Mouse (Mus musculus) testis, adult 2 months (tissue): ENCODE data around the gene Pdgfd. TPM values are rescaled to one million over a fixed set of nuclear protein-coding genes. Genes with fewer than 3 reads are reported as not detected.

ENCODE experiments used
- H3K27ac ChIP-seq: fragments of 200-500 bp; 2 replicates; pipeline ENCODE4 v1.5.1; 2012; ENCODE audit warnings: low read depth, low read length; ENCODE audit not compliant: control insufficient read depth, insufficient read depth
- H3K27me3 ChIP-seq: fragments of 200-500 bp; 2 replicates; pipeline ENCODE4 v1.6.1; 2012; ENCODE audit warnings: mild to moderate bottlenecking, low read length, moderate library complexity; ENCODE audit not compliant: control insufficient read depth, insufficient read depth
- H3K36me3 ChIP-seq: fragments of 200-500 bp; 2 replicates; pipeline ENCODE4 v1.6.1; 2012; ENCODE audit warnings: mild to moderate bottlenecking, low read length; ENCODE audit not compliant: control insufficient read depth, insufficient read depth
- H3K4me1 ChIP-seq: fragments of 200-500 bp; 2 replicates; pipeline ENCODE4 v1.6.1; 2012; ENCODE audit warnings: low read length; ENCODE audit not compliant: control insufficient read depth, insufficient read depth
- H3K4me3 ChIP-seq: fragments of 200-500 bp; 2 replicates; pipeline ENCODE4 v1.5.1; 2012; ENCODE audit warnings: low read depth, mild to moderate bottlenecking, low read length, moderate library complexity, mixed read lengths; ENCODE audit not compliant: control insufficient read depth
- CTCF ChIP-seq: fragments of 200-500 bp; IDR thresholded peaks from 2 replicates; pipeline ENCODE4 v1.5.1; 2012; ENCODE audit warnings: low read depth, mild to moderate bottlenecking, inconsistent platforms, low read length, moderate library complexity; ENCODE audit not compliant: control insufficient read depth, insufficient read depth, insufficient replicate concordance
- POLR2A ChIP-seq: fragments of 200-500 bp; IDR thresholded peaks from 2 replicates; pipeline ENCODE4 v1.6.1; 2012; ENCODE audit warnings: low read depth, mild to moderate bottlenecking, inconsistent platforms, low read length, moderate library complexity; ENCODE audit not compliant: control insufficient read depth
- polyA plus RNA-seq: library from polyadenylated mRNA; depleted of rRNA; stranded (reverse); fragments of >200 nt; gene quantifications from 2 replicates; pipeline ENCODE4 v1.2.3, GENCODE M21; 2012

Pdgfd gene
- polyA plus RNA-seq, 1 experiment, result 3.2 TPM

GRCm38 (mm10) chr9:6269796-6270280, 101.5 kb downstream of the Pdgfd start, which contains the start of gene Ddi1:
Ddi1 (minus strand) TSS chr9:6269846.
- Histone ChIP-seq H3K27ac (no peak within 1 kb of the TSS), H3K4me3 (no peak within 1 kb of the TSS), H3K36me3 (no peaks in the 10 kb centered on the region), H3K27me3 (no peaks in the 10 kb centered on the region), H3K4me1 (no peaks in the 10 kb centered on the region; the same call in 1 of the 2 replicates)
- TF ChIP-seq POLR2A (no peak), CTCF (no peak)

- Histone ChIP-seq H3K4me1 (no peaks in the 10 kb centered on the region), H3K27ac (no peak overlapping the region), H3K36me3 (no peaks in the 10 kb centered on the region), H3K4me3 (no peak overlapping the region), H3K27me3 (no peaks in the 10 kb centered on the region)
- TF ChIP-seq CTCF (no peak), POLR2A (no peak)
Measured at GRCm38 (mm10) chr9:6276395-6276794, 108.0 kb downstream of the Pdgfd start.

- Histone ChIP-seq H3K27ac (no peak overlapping the region), H3K36me3 (no peaks in the 10 kb centered on the region), H3K27me3 (no peaks in the 10 kb centered on the region), H3K4me3 (no peak overlapping the region), H3K4me1 (no peaks in the 10 kb centered on the region)
- TF ChIP-seq CTCF (no peak), POLR2A (no peak)
Measured at GRCm38 (mm10) chr9:6277526-6277925, 109.1 kb downstream of the Pdgfd start.

- no peak overlapping the region for H3K4me3 ChIP-seq
- no peaks in the 10 kb centered on the region for H3K36me3 ChIP-seq
- H3K4me1 ChIP-seq, result no peaks in the 10 kb centered on the region
- H3K27me3 ChIP-seq, result no peaks in the 10 kb centered on the region
- TF ChIP-seq POLR2A (no peak), CTCF (no peak)
- no peak overlapping the region for H3K27ac ChIP-seq
Measured at GRCm38 (mm10) chr9:6286770-6287169, 118.4 kb downstream of the Pdgfd start.

GRCm38 (mm10) chr9:6289211-6289696, 120.9 kb downstream of the Pdgfd start:
- TF ChIP-seq POLR2A (no peak), CTCF (no peak)
- H3K4me3 ChIP-seq, result no peak overlapping the region
- no peaks in the 10 kb centered on the region for H3K4me1 ChIP-seq
- no peaks in the 10 kb centered on the region for H3K36me3 ChIP-seq
- no peaks in the 10 kb centered on the region for H3K27me3 ChIP-seq
- no peak overlapping the region for H3K27ac ChIP-seq

- Histone ChIP-seq H3K4me1 (no peaks in the 10 kb centered on the region), H3K4me3 (no peak overlapping the region), H3K27ac (no peak overlapping the region), H3K27me3 (no peaks in the 10 kb centered on the region), H3K36me3 (no peaks in the 10 kb centered on the region)
- no peak for TF ChIP-seq CTCF
- no peak for TF ChIP-seq POLR2A
Measured at GRCm38 (mm10) chr9:6298547-6298946, 130.2 kb downstream of the Pdgfd start.

GRCm38 (mm10) chr9:6302050-6302449, 133.7 kb downstream of the Pdgfd start:
- Histone ChIP-seq H3K4me1 (no peaks in the 10 kb centered on the region), H3K4me3 (no peak overlapping the region), H3K27ac (no peak overlapping the region), H3K27me3 (no peaks in the 10 kb centered on the region), H3K36me3 (no peaks in the 10 kb centered on the region)
- TF ChIP-seq CTCF (no peak), POLR2A (no peak)
